Mouse (Mus musculus) thymus, adult 18-20 months (tissue): ENCODE data around the gene Evi5.

Experiments
- DNase-seq, 2 experiments: peaks; one replicate each; pipeline ENCODE4 v3.0.0; 2022; ENCODE audit warnings: mixed read lengths in 2 of 2

The Evi5 gene

GRCm38 (mm10) chr5:107798290-107798689 lies 76.6 kb downstream of the Evi5 start:
- no peak for DNase-seq

DNA sequence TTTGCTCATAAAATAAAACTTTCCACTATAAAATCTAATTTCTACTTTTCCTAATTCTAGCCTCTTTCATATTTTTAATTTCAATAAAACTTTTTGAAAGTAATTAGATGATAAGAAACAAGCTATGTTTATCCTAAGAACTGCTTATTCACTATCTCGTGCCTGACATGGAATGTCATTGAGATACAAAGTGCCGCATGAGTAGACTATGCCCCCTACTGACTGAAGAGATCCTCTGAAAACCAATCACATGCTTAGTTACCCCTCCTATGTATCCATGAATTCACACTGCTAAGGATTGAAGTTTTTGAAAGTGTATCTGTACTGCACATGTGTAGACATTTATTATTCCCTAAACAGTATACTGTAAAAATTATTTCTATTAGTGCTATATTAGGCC lies 81.0 kb downstream of the Evi5 start:
- DNase-seq: no peak

DNA sequence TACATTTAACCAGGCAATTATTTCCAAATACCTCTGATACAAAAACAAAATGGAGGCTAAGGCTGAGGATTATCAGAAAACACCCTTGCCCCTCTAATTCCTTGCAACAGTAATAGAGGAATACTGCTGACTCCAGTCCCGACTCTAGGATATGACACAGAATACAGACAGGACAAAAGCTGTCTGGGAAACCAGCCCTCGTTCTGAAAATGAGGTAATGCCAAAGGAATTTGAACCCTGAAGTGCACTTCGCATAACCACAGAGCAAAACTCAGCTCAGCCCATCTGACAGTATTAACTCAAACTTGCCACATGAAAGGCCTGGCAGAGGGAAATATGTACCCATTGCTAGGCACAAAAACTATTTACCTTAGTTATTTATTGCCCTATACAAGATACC lies 81.6 kb downstream of the Evi5 start:
- no peak for DNase-seq

- DNase-seq: no peak
Observed at GRCm38 (mm10) chr5:107792516-107792915, 82.4 kb downstream of the Evi5 start.

DNA sequence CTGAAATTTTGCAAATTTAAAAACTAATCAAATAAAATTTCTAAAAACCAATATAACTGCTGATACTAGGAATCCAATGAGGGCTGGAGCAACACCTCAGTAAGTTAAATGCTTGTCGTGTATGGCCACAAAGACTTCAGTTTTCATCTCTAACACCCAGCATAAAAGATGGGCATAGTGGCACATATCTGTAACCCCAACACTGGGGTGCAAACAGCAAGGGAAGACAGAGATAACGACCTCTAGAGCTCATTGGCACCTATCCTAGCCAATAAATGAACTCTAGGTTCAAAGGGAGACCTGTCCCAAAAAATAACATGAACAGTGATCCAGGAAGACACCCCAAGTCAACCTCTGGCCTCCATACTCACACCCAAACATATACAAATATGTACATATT lies 82.9 kb downstream of the Evi5 start:
- no peak for DNase-seq

- DNase-seq: no peak
Observed at GRCm38 (mm10) chr5:107789492-107789891, 85.4 kb downstream of the Evi5 start.

GRCm38 (mm10) chr5:107787682-107788443 lies 87.0 kb downstream of the Evi5 start:
- peak in 1 of 2 experiments; percentile 9 for DNase-seq

DNA sequence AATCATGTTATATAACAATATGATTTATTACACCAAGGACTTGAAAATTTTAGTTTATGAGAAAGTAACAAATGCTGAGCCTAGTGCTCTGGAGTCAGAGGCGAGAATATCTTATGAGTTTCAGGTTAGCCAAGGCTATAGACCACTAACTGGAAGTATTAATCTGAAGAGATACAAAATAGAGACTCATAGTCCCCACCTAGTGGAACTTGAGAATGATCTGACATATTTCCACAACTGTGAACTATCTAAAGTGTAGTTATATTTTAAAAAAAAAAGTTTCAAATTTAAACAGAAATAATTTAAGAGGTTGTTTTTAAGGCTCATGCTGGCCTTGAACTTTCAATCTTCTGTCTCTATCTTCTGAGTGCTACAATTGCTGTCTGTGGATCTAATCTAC lies 92.5 kb downstream of the Evi5 start:
- DNase-seq: no peak

- DNase-seq: no peak
Observed at GRCm38 (mm10) chr5:107778763-107779162, 96.1 kb downstream of the Evi5 start.

DNA sequence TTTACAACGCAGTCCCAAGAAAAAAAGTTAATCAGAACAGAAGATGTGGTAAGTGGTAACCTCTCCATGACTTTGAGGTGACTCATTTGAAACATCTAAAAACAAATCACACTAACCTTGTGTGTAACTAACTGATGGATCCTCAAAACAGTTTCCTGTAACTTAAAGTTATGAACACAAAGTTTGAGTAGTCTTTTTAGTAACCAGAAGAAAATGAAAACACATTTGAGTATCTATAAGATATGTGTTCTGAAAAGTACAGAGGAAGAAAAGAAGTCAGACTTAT lies 97.4 kb downstream of the Evi5 start:
- no peak for DNase-seq

- DNase-seq: no peak
Observed at GRCm38 (mm10) chr5:107776777-107777544, 97.9 kb downstream of the Evi5 start.

GRCm38 (mm10) chr5:107775875-107776274 lies 99.0 kb downstream of the Evi5 start:
- no peak for DNase-seq

DNA sequence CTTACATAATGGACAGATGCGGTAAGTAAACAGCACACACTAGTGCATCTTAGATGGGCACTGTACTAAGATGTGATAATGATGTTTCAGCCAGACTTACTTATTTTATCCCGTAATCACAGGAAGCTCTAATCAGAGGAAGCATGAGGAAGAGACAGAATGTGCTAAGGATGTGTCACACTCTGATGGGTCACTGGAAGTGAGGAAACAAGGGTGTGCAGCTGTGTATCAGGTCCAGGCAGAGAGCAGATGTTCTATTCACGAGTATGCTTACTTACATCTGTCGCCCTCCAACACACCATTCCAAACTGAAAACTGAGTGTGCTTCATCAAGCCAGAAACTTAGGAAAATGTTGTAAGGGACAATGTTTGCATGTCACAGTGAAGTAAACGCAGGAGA lies 102.9 kb downstream of the Evi5 start:
- no peak for DNase-seq

DNA sequence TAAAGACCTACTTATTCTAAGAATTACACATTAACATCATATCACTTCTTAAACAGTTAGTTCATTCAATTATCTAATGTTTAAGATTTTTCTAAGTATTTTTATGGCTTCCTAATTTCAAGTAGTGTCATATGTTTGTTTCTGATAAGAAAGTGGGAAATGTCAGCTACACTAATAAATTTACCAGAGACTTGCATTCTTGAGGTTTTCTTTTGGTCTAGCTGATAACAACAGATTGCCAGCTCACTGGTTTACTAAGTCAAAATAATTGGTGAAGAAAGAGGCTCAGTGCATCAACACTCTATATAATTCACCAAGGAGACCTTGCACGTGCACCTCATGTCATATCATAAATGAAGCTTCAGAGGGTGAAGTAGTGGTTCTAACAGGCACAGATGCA lies 106.7 kb downstream of the Evi5 start:
- no peak for DNase-seq

GRCm38 (mm10) chr5:107765946-107766345 lies 109.0 kb downstream of the Evi5 start:
- DNase-seq: no peak

- DNase-seq: no peak
Observed at GRCm38 (mm10) chr5:107764486-107764885, 110.4 kb downstream of the Evi5 start.

- DNase-seq: no peak
Observed at GRCm38 (mm10) chr5:107763674-107764073, 111.2 kb downstream of the Evi5 start.

DNA sequence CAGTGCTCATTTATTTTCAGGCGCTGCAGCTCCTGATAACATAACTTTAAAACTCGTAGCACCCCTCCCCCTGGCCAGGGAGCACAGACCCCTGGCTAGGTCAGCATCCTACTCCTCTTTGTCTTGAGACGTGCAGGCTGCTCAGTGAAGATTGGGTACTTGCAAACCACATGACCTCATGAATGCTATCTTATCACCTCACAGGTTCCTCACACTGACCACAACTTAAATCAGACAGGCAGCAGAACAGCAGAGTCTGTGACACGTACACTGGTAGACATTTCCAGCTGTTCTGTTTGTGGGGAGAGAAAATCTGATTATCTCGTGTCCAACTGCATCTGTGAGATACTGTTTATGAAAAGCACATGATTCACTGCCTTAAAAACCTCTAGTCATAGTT lies 115.8 kb downstream of the Evi5 start:
- DNase-seq: no peak

DNA sequence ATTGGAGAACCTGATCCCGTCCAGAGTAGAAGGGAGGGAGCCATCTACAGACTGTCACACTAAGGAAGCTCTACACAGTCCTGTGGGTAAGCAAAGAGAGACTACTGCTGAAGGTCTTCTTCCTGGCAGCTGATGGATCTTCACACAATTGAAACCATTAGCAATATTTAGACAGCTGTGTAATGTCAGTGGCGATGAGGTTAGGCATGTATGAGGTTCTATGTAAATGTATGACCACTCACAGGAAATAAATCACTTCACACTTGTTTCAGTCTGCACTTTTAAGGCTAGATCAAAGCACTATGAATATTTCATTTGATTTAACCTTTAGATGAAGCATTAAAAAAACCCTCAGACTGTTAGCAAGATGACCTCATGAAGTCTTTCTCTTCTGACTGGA lies 118.8 kb downstream of the Evi5 start:
- no peak for DNase-seq

DNA sequence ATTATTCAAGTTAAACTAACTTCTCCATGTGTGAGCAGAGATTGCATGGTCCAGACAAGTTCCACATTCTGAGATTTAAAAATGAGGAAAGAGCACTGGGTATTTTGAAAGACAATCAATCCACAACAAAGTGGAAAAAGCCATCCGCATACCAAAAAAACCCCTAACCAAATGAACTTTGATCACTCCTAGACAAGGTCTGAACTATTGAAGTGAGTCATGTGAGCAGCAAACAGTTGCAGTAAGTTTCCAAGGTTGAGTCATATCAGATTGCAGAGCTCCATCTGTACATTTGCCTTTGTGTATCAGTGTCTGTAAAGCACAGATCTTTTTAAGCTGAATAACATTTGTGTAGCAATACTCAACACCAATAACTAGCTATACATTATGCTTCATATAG lies 120.2 kb downstream of the Evi5 start:
- DNase-seq: no peak

DNA sequence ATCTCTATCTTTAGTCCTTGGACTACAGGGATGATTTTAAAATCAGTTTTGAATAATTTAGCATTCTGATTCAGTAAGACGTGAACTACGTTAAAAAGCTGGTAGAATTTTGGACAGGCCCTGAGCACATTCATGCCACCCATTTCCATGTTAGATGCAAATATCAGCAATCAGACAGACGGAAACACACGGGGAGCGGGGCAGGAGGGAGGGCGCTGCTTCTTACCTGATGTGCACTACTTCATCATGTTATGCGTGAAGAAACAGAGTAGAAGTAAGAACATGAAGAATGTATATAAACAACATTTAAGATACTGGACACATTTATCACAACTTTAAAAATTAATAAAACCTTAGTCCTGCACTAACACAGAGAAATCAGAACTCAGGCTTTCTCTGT lies 121.3 kb downstream of the Evi5 start:
- DNase-seq: no peak

DNA sequence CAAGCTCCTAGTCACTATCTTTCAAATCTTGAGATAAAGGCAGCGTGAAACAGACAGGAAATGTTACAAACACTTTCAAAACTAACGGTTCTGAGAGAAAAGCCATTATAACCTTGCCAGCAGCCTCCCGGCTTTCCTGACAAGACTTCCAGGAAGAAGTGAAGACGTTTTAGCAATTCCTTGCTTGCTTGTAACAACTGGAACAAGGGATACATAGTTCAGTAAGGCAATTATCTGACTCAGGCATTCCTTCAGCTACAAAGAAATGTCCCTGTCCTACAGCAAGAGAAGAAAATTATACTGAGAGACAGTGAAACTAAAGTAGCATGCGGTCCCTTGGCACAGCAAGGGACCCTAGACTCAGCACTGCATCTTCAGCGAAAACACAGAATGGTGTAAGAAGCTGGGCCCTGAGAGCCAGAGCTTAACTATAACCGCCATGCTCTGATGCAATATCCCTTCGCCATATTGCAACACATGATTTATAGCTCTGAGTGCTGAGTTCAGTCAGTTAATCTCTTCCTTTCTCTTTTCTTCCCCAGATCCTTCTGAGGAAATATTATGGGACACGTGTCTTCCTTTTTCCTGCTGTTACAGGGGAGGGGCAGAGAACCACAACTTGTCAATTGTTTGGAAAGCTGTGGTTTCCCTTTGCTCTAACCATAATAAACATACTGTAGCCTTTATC lies 125.5 kb downstream of the Evi5 start:
- no peak for DNase-seq

DNA sequence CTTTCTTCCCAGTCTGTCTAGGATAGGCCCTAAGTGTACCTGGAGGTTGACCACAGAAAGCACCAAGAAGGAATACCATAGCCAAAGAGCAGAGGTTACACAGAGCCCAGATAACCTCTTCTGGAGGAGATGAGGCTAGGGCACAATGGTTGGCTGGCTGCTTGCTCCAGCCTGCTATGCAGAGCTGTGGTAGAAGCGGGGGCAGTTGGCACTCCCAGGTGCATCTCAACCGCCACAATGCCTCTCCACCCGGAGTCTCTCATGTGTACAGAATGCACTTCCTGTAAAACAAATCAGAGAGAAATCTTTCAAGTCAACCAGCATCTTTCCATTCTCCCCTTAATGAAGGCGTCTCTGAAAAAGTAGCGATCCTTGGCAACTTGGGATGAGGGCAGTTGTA lies 135.9 kb downstream of the Evi5 start:
- DNase-seq: peak; percentile 82 to 89

DNA sequence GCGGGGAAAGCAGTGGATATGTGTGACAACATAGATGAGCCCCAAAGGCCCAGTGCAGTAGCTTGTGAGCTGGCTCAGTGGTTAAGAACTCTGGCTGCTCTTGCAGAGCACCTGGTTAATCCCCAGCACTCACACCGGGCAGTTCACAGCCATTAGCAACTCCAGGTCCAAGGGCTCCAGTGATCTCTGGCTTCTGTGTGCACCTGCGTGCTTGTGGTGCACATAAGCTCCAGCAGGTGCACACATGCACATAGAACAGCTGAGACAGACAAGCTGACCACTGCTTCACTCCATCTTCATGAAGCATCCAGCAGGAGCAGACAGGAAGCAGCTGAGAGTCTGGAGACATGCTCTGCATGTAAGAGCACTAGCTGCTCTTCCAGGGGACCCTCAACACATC lies 136.6 kb downstream of the Evi5 start:
- peak in 1 of 2 experiments; percentile 67 for DNase-seq
